Mouse (Mus musculus) megakaryocyte-erythroid progenitor cell, adult 5-6 weeks (primary cell): ENCODE results near the gene Smr2. TPM values are rescaled to one million over a fixed set of nuclear protein-coding genes. Genes with fewer than 3 reads are reported as not detected.
"Not testable (repeated sequence)": the region's sequence is repeated elsewhere in the genome, so short reads cannot be mapped to it uniquely, and the experiment has no call there.

Experiments used
- ATAC-seq: replicated peaks from 2 replicates; pipeline ENCODE4 v1.8.0; 2016; ENCODE audit warnings: mild to moderate bottlenecking, inconsistent platforms; ENCODE audit not compliant: severe bottlenecking, poor library complexity, low FRiP score, low TSS enrichment
- total RNA-seq, 2 experiments: library from RNA; stranded (forward) in 1 of 2; stranded (reverse) in 1 of 2; fragments of 200-1000, 215-1000 nt in 1 of 2; fragments of >200 nt in 1 of 2; fragmentation: Nextera tagmentation in 1 of 2; gene quantifications; 2 replicates each; pipeline ENCODE4 v1.2.3; 2014 to 2017

Gene Smr2
- total RNA-seq (2014; fragmentation: Nextera tagmentation), result not detected in 2 replicates
- total RNA-seq (2017), result not detected in 2 replicates

GRCm38 (mm10) chr5:88086256-88086655 is at the start of gene Smr2:
TSS of gene Smr2 (plus strand) at chr5:88086556.
- ATAC-seq, result not testable (repeated sequence)

GRCm38 (mm10) chr5:88111430-88111829 is 25.1 kb downstream of the Smr2 start, which contains the start of gene Gm11116:
TSS of gene Gm11116 (minus strand) at chr5:88111530.
- ATAC-seq, result no peak

GRCm38 (mm10) chr5:88153999-88154398 is 67.6 kb downstream of the Smr2 start, which contains the start of gene Gm11115:
TSS of gene Gm11115 (minus strand) at chr5:88154099.
- ATAC-seq, result no peak

Other genes with a start within 250 kb of the Smr2 start
- gene Odam, start 201.5 kb upstream of the Smr2 start, total RNA-seq (2014; fragmentation: Nextera tagmentation), result not detected in 2 replicates
- not detected in 2 replicates for gene Odam, start 201.5 kb upstream of the Smr2 start, total RNA-seq (2017)
- not detected in 2 replicates for gene Csn3, start 161.0 kb upstream of the Smr2 start, total RNA-seq (2014; fragmentation: Nextera tagmentation)
- not detected in 2 replicates for gene Csn3, start 161.0 kb upstream of the Smr2 start, total RNA-seq (2017)
- not detected in 2 replicates for gene 2310003L06Rik, start 117.1 kb upstream of the Smr2 start, total RNA-seq (2014; fragmentation: Nextera tagmentation)
- gene 2310003L06Rik, start 117.1 kb upstream of the Smr2 start, total RNA-seq (2017), result not detected in 2 replicates
- not detected in 2 replicates for gene Gm28434, start 117.0 kb upstream of the Smr2 start, total RNA-seq (2014; fragmentation: Nextera tagmentation)
- gene Gm28434, start 117.0 kb upstream of the Smr2 start, total RNA-seq (2017), result not detected in 2 replicates
- gene Cabs1, start 107.1 kb upstream of the Smr2 start, total RNA-seq (2014; fragmentation: Nextera tagmentation), result not detected in 2 replicates
- gene Cabs1, start 107.1 kb upstream of the Smr2 start, total RNA-seq (2017), result not detected in 2 replicates
- not detected in 2 replicates for gene Smr3a, start 84.0 kb upstream of the Smr2 start, total RNA-seq (2014; fragmentation: Nextera tagmentation)
- not detected in 2 replicates for gene Smr3a, start 84.0 kb upstream of the Smr2 start, total RNA-seq (2017)
- gene Gm11116, start 25.0 kb downstream of the Smr2 start, total RNA-seq (2014; fragmentation: Nextera tagmentation), result not detected in 2 replicates
- gene Gm11116, start 25.0 kb downstream of the Smr2 start, total RNA-seq (2017), result not detected in 2 replicates
- not detected in 2 replicates for gene Gm11115, start 67.5 kb downstream of the Smr2 start, total RNA-seq (2014; fragmentation: Nextera tagmentation)
- not detected in 2 replicates for gene Gm11115, start 67.5 kb downstream of the Smr2 start, total RNA-seq (2017)
- gene Gm7714, start 182.4 kb downstream of the Smr2 start, total RNA-seq (2014; fragmentation: Nextera tagmentation), result not detected in 2 replicates
- gene Gm7714, start 182.4 kb downstream of the Smr2 start, total RNA-seq (2017), result not detected in 2 replicates
- not detected in 2 replicates for gene Prol1, start 230.8 kb downstream of the Smr2 start, total RNA-seq (2014; fragmentation: Nextera tagmentation)
- not detected in 2 replicates for gene Prol1, start 230.8 kb downstream of the Smr2 start, total RNA-seq (2017)